26 mouse cellular contexts compared by ENCODE assay signal in the genomic region with DNA sequence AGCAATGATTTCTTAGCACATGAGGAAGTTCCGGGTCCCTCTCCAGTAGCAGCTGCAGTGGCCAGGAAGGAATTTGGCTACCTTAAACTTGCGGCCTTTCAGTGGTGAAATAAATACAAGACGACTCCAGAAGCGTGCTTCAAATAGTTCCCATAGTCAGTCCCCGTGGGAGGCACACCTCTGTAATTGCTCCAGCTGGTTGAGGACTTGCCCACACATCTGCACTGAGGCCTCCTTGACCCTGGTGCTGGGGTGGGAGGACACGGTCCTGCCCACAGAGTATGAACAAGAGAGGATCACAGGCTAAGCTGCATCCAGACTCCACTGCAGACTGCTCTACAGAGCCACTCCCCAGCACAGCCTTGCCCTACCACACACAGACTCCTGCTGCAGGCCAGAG.
DNase-seq lines count a peak whose midpoint lies in the region; ATAC-seq lines count a peak whose summit lies in the region.
"Had no signal": no experiment of that assay in that cellular context is flagged by ENCODE, and none has a peak within 500 bp of the region (broad histone marks: within the 10 kb centered on the region; RNA-seq: fewer than 3 reads in every experiment).

No protein-coding gene starts in this region.

- H3K27me3 ChIP-seq in kidney, embryonic 14.5 days (ENCODE audit: control insufficient read depth, insufficient read depth, low read length): no peaks in the 10 kb centered on the region
- no peaks in the 10 kb centered on the region for H3K27me3 ChIP-seq in limb, embryonic 13.5 days
- no peaks in the 10 kb centered on the region for H3K27me3 ChIP-seq in limb, embryonic 10.5 days (ENCODE audit: low read depth, poor library complexity, severe bottlenecking)
- H3K27me3 ChIP-seq: embryonic facial prominence, embryonic 13.5 days; heart, embryonic 12.5 days; hindbrain, embryonic 12.5 days; limb, embryonic 15.5 days; Patski had no signal

- DNase-seq in kidney, adult 9 months: no peak
- no peak for DNase-seq in limb, embryonic 10.5 days (ENCODE audit: low spot score)
- DNase-seq in gastrocnemius, adult 8-10 months (ENCODE audit: low spot score in 2 of 2): peak; percentile 44 to 46
- no peak for DNase-seq in cerebellum, adult 11 months
- no peak for DNase-seq in layer of hippocampus, adult 18-20 months (ENCODE audit: low spot score in 2 of 2)
- DNase-seq: adrenal gland, adult 2 months; cerebellum, adult 2 months; cerebellum, postnatal 25 days; heart, postnatal 10 days; lung, embryonic 14.5 days; lung, postnatal 36 days; midbrain, embryonic 14.5 days; right cerebral cortex, adult 18-20 months; thymus, adult 18-20 months; thymus, postnatal 36 days had no signal

- ATAC-seq in kidney, embryonic 14.5 days (ENCODE audit: low FRiP score, low TSS enrichment): peak; percentile 92
- peak; percentile 24; the same call in 1 of the 2 replicates for ATAC-seq in limb, embryonic 13.5 days (ENCODE audit: low FRiP score, low read depth)
- peak; percentile 34 for ATAC-seq in megakaryocyte, adult 5-6 weeks (ENCODE audit: poor library complexity, severe bottlenecking)
- ATAC-seq: forebrain, embryonic 14.5 days; intestine, postnatal 0 days; Patski had no signal

- no peaks in the 10 kb centered on the region for H3K36me3 ChIP-seq in kidney, embryonic 14.5 days (ENCODE audit: control insufficient read depth, insufficient read depth, low read length)
- H3K36me3 ChIP-seq in limb, embryonic 13.5 days: peaks cover 6% of the 10 kb centered on the region
- peaks cover 14% of the 10 kb centered on the region for H3K36me3 ChIP-seq in limb, embryonic 10.5 days
- H3K36me3 ChIP-seq: limb, embryonic 15.5 days had no signal

- H3K9ac ChIP-seq in kidney, embryonic 14.5 days (ENCODE audit: low read depth, low read length): no peak overlapping the region
- H3K9ac ChIP-seq in limb, embryonic 13.5 days: no peak overlapping the region
- H3K9ac ChIP-seq: embryonic facial prominence, embryonic 13.5 days; heart, embryonic 12.5 days; hindbrain, embryonic 12.5 days; limb, embryonic 15.5 days; liver, embryonic 14.5 days; lung, embryonic 14.5 days had no signal

- H3K4me3 ChIP-seq in kidney, embryonic 14.5 days (ENCODE audit: low read length): no peak overlapping the region
- H3K4me3 ChIP-seq in limb, embryonic 13.5 days: no peak overlapping the region
- H3K4me3 ChIP-seq in limb, embryonic 10.5 days: no peak overlapping the region
- H3K4me3 ChIP-seq: embryonic facial prominence, embryonic 13.5 days; heart, embryonic 12.5 days; hindbrain, embryonic 12.5 days; limb, embryonic 15.5 days had no signal

- H3K4me1 ChIP-seq in kidney, embryonic 14.5 days (ENCODE audit: control insufficient read depth, insufficient read depth, low read length): 0 out of 2 replicates have a peak, but pooled peaks cover 6% of the 10 kb centered on the region
- H3K4me1 ChIP-seq in limb, embryonic 13.5 days: peaks cover 7% of the 10 kb centered on the region; the same call in 1 of the 2 replicates
- H3K4me1 ChIP-seq in limb, embryonic 10.5 days: peaks cover 5% of the 10 kb centered on the region
- H3K4me1 ChIP-seq: embryonic facial prominence, embryonic 13.5 days had no signal

- H3K4me2 ChIP-seq in kidney, embryonic 14.5 days (replicated peaks; ENCODE audit: low read depth, low read length): no peak overlapping the region
- H3K4me2 ChIP-seq in limb, embryonic 13.5 days (replicated peaks): no peak overlapping the region
- H3K4me2 ChIP-seq: embryonic facial prominence, embryonic 13.5 days; heart, embryonic 12.5 days; hindbrain, embryonic 12.5 days; limb, embryonic 15.5 days; lung, embryonic 14.5 days had no signal

- no peaks in the 10 kb centered on the region for H3K9me3 ChIP-seq in kidney, embryonic 14.5 days (ENCODE audit: control insufficient read depth, low read length)
- H3K9me3 ChIP-seq in limb, embryonic 13.5 days: no peaks in the 10 kb centered on the region
- H3K9me3 ChIP-seq in limb, embryonic 10.5 days (replicated peaks): no peaks in the 10 kb centered on the region
- H3K9me3 ChIP-seq: embryonic facial prominence, embryonic 13.5 days; heart, embryonic 12.5 days; hindbrain, embryonic 12.5 days; limb, embryonic 15.5 days had no signal

- H3K27ac ChIP-seq in kidney, embryonic 14.5 days (ENCODE audit: low read depth, low read length): no peak overlapping the region
- no peak overlapping the region for H3K27ac ChIP-seq in limb, embryonic 13.5 days
- no peak overlapping the region for H3K27ac ChIP-seq in limb, embryonic 10.5 days
- H3K27ac ChIP-seq: embryonic facial prominence, embryonic 13.5 days; hindbrain, embryonic 12.5 days; limb, embryonic 15.5 days; liver, embryonic 14.5 days had no signal

- WGBS in kidney, embryonic 14.5 days: 27% methylated on average over 6 of the region's 6 CpGs
- WGBS in limb, embryonic 13.5 days: 39% methylated on average over 6 of the region's 6 CpGs
- WGBS in limb, embryonic 10.5 days: 76% methylated on average over 6 of the region's 6 CpGs

Comparison
In these comparisons a context has a peak if more than half of its experiments do, and no peak if none do; other contexts are left out.
1. ATAC-seq: peak in every context shown above with its lines; median percentile 92 in kidney, embryonic 14.5 days; 34 in megakaryocyte, adult 5-6 weeks; 24 in limb, embryonic 13.5 days.
2. DNase-seq: peak in gastrocnemius, adult 8-10 months (2 of 2); none in kidney, adult 9 months (single experiment), limb, embryonic 10.5 days (single experiment), cerebellum, adult 11 months (single experiment) and layer of hippocampus, adult 18-20 months (0 of 2).